Mouse (Mus musculus): ENCODE data around the gene Zfp687.
"Not testable (repeated sequence)": the region's sequence is repeated elsewhere in the genome, so short reads cannot be mapped to it uniquely, and the experiment has no call there.

Gene Zfp687

DNA sequence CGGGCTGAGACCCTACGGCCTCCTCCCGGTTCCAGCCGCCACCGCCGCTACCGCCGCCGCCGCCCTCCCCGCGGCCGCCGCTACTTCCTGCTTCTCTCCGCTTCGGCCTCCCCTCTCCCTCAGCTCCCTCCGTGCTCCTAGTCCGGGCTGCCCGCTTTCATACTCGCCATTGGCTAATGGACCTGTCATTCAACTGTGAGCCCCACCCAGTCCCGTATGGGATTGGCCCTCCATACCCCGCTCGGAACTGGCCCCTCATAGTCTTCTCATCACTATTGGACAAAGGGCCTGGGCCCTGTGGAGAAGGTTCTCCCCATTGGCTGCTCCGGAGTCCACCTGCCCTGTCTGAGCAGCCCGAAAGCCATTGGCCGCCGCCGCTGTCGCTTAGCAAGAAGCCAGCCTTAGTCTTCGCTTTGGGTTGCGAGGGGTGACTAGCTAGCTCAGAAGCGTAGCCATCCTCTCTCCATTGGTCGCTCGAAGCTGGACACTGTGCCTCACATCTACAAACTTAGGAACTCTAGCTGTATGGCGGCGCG lies at the start of gene Zfp687:
Gene Zfp687 (minus strand): TSS at position 112 of the 536 bp plus-strand sequence.
- peak; percentile 99 for DNase-seq

DNA sequence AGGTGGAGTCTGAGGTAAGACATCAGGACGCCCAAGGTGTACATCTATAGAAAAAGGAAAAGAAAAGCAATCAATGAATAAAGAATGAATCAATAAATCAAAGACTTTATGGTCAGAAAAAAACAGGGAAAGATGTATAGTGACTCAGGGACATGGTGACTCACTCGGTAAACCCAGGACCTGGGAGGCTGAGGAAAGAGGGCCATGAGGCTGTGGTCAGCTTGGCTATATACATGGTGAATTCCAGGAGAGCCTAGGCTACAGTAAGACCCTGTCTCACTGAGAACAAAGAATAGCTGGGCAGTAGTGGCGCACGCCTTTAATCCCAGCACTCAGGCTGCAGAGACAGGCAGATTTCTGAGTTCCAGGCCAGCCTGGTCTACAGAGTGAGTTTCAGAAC lies 48.5 kb upstream of the Zfp687 start:
- no peak for DNase-seq

GRCm38 (mm10) chr3:95058078-95058477 lies 42.8 kb upstream of the Zfp687 start:
- DNase-seq, result no peak

- no peak for DNase-seq
These were observed 41.0 kb upstream of the Zfp687 start for GRCm38 (mm10) chr3:95056275-95056674.

DNA sequence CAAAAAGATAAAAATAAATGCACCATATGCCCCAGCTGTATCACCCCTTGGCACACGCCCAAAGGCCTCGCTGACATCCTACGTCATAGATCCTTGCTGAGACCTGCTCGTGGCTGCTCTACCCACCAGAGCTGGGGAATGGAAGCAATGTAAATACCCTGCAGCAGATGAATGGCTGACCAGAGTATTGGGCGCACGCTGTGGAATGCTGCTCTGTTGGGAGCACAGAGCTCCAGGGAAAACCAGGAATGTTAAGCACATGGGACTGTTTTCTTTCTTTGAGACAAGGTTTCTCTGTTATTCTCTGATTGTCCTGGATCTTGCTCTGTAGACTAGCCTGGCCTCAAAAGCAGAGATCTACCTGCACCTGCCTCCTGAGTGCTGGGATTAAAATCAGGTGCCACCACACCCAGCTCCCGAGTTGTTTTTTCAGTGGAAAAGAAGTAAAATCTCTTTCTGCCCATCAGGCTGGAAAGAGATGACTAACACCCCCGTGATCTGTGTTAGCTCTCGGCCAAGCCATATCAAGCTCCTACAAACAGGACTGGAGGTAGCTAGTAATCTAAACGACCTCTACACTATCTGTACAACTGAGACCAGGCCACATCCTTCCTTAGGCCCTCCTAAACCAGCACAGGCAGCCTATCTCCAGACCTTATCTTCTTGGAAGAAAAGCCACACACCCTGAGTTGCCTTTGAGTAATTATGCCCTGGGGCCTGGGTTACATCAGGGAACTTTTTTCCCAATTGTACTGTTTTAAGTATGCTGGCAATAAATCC lies 39.4 kb upstream of the Zfp687 start:
- peak; percentile 28 for DNase-seq

- no peak for DNase-seq
These were observed 38.5 kb upstream of the Zfp687 start for GRCm38 (mm10) chr3:95053701-95054100.

DNA sequence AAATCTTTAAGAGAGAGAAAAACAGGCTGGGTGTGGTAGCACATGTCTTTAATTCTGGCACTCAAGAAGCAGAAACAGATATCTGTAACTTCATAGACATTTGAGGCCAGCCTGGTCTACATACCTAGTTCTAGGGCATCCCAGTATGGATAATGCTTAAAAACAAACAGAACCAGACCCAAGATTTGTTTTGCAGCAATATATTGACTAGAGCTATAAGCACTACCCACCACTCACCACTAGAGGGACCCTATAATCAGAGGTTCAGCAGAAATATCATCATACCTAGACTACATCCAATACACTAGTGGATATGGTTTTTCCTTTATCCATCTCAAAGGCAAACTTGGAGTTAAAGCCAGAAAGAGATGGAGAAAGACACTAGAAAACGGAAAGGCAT lies 37.7 kb upstream of the Zfp687 start:
- DNase-seq, result peak; percentile 45

DNA sequence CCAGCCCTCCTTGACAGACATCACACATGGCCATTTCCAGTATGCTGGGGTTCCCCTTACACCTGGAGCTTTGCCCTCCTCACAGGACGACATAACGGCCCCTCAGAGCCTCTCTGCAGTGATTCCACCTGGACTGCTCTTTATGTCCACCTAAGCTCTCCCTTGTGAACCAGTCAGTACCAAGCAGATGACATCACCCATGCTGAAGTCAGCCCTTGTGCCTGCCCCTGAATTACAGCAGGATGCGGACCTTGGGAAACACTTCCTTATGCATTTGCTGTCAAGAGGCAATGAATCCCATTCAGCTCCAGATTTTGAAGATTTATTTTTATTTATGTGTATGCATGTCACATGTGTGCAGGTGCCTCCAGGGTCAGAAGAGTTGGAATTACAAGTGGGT lies 32.7 kb upstream of the Zfp687 start:
- DNase-seq, result no peak

DNA sequence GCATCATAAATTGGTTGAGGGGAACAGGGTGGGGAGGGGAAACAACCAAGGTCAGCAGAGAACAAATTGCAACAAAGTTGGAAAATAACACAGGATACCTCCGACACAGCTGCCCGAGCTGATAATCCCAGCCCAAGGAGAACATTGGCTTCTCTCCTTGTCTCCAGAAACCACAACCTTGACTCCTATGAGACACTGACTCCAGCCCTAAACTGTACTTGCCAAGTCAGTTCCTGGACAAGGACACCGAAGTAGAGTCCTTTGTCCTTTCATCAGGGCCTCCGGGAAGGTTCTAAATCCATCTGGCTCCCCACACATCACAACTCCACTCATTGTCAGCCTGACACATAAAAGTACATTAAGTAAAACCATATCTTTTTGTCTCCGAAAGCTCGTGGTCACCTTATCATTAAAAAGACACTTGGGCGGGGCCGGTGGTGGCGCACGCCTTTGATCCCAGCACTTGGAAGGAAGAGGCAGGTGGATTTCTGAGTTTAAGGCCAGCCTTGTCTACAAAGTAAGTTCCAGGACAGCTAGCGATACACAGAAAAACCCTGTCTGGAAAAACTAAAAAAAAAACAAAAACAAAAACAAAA lies 31.3 kb upstream of the Zfp687 start:
- DNase-seq, result no peak

GRCm38 (mm10) chr3:95043251-95043650 lies 28.0 kb upstream of the Zfp687 start:
- no peak for DNase-seq

- no peak for DNase-seq
These were observed 27.6 kb upstream of the Zfp687 start for GRCm38 (mm10) chr3:95042838-95043229.

DNA sequence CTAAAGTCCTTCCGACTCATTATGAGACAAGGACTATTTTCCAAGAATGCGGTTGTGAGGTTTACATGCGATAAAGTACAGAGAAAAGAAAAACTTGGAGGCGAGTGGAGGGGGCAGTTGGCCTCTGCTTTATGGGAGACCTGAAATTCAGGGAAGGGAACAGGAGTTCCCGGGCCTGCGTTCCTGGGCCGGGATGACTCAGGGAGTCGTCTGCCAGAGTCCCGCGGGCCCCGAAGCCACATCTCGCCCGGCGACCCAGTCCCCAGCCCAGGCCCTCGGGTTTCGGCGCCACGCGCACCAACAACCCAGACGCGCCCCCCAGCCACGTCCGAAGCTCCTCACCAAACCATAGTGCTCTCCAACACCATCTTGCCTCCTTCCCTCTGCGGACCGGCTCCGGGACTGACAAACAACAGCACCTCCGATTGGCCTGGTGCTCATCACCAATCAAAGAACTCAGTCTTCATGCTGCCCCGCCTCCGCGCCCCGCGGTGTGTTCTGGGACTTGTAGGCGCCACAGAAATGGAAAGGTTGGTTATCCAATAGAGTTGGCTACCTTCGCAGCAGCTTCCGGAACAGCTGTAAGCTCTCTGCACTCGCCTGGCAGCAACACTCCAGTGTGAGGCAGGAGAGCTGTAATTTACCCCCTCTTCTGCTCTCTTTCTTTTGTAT lies 27.1 kb upstream of the Zfp687 start, which contains the start of gene Psmd4:
Gene Psmd4 (minus strand): TSS at position 449 of the 672 bp plus-strand sequence.
- peak; percentile 95 for DNase-seq

DNA sequence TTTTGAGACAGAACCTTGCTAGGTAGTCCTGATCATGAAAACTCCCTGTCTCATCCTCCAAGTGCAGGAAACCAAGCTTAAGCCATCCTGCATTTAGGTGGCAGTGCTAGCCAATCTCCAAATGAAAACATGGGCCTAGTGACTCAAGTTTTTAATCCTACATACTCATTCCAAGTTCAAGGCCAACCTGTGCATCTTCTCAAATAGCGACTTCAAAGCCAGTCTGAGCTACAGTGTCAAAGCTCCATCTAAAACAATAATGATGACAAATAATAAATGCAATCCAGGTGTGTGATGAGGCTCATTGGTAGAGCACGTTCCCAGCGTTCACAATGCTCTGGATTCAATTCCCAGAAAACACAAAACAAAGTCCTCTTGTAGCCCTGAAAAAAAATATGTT lies 26.4 kb upstream of the Zfp687 start:
- DNase-seq, result no peak

GRCm38 (mm10) chr3:95029953-95030352 lies 14.7 kb upstream of the Zfp687 start:
- no peak for DNase-seq

DNA sequence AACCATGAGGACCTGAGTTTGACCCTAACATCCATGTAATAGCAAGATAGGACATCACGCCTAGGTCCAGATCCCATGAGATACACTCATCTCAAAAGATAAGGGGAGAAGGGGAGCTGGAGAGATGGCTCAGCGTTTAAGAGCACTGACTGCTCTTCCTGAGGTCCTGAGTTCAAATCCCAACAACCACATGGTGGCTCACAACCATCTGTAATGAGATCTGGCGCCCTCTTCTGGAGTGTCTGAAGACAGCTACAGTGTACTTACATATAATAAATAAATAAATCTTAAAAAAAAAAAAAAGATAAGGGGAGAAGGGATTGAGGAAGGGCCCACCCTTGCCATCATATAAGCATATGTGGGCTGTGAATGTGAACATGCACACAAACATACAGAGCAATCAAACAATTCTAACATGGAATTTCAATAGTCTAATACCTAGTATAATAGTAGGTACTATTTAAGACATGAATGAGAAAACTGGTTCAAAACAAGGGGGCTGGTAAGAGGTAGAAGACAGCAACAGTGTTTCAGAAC lies 14.1 kb upstream of the Zfp687 start:
- not testable (repeated sequence) for DNase-seq

DNA sequence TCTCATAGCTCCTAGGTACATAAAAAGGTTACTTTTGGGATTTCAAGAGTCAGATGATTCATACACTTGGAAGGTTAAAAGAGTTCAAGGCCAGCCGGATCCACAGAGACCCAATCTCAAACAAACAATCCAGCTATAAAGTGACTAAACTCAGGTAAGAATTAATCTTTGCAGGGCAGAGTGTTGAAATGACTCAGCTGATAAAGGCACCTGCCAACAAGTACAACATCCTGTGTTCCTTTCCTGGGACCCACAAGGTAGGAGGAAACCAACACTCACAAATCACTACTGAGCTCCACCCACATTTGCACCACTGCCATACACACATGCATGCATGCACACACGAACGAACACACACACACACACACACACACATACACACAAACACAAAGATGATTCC lies 13.4 kb upstream of the Zfp687 start:
- DNase-seq, result no peak

DNA sequence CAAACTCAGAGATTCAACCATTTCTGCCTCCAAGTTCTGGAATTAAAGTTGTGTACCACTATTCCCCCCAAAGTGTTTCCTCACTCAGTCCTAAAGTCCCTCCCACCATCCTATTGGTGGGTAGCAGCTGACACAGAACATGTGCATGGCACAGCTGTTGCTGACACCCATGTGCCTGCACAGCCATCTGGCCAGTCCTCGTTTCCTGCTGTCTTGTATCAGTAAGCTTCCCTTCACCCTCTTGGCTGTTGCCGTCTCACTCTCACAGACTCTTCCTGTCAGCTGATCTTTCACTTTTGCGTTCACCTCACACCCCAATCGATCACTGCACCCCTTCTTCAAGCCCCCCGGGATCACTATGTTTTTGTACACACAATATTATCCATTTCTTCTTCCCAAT lies 12.5 kb upstream of the Zfp687 start:
- DNase-seq, result peak; percentile 50

GRCm38 (mm10) chr3:95027057-95027645 lies 11.9 kb upstream of the Zfp687 start:
- no peak for DNase-seq

DNA sequence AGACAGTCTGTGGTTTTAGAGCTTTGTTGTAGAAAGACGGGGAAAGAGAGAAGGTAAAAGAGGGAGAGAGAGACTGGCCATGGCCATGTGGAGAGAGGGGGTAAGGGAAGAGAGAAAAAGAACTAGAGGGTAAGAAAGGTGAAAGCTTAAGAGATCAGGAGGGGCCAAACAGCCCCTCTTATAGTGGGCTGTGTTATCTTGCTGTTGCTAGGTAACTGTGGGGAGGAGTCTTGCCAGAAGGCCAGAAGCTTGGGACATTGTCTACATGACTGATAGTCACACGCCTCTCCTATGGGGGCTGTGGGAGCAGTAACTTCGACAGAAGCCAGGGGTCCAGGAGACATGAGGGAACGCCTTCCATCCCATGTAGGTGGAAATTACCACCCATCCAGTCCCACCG lies 10.0 kb upstream of the Zfp687 start:
- no peak for DNase-seq

GRCm38 (mm10) chr3:95024551-95024950 lies 9.3 kb upstream of the Zfp687 start:
- DNase-seq, result peak; percentile 50

DNA sequence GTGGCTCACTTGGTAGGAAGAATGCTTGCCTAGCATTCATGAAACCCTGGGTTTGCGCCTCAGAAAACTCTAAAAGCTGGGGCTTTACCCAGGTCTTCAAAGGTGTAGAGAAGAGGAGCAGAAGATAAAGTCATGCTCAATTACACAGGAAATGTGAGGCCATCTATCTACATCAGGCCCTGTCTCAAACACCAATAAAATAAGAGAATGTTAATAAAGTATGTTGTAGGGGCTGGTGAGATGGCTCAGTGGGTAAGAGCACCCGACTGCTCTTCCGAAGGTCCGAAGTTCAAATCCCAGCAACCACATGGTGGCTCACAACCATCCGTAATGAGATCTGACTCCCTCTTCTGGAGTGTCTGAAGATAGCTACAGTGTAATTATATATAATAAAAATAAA lies 5.7 kb upstream of the Zfp687 start:
- DNase-seq, result not testable (repeated sequence)

GRCm38 (mm10) chr3:95018741-95019140 lies 3.5 kb upstream of the Zfp687 start:
- no peak for DNase-seq

GRCm38 (mm10) chr3:95016532-95017056 lies 1.3 kb upstream of the Zfp687 start:
- no peak for DNase-seq
